Mouse (Mus musculus): ENCODE measurements around the gene Pigg.
"Not testable (repeated sequence)": the region's sequence is repeated elsewhere in the genome, so short reads cannot be mapped to it uniquely, and the experiment has no call there.

Gene Pigg

GRCm38 (mm10) chr5:108312224-108313064, at the start of gene Pigg:
TSS of gene Pigg (plus strand) at chr5:108312609.
- peak; percentile 92 for DNase-seq

GRCm38 (mm10) chr5:108262722-108263121, 49.7 kb upstream of the Pigg start:
- DNase-seq, result peak; percentile 12

GRCm38 (mm10) chr5:108263785-108264184, 48.6 kb upstream of the Pigg start:
- DNase-seq, result not testable (repeated sequence)

GRCm38 (mm10) chr5:108266990-108267389, 45.4 kb upstream of the Pigg start:
- no peak for DNase-seq

GRCm38 (mm10) chr5:108268127-108269062, 44.0 kb upstream of the Pigg start, which contains the start of gene Dr1:
TSS of gene Dr1 (plus strand) at chr5:108268897.
- peak; percentile 85 for DNase-seq

- DNase-seq, result no peak
Measured at GRCm38 (mm10) chr5:108269063-108269810, 43.2 kb upstream of the Pigg start.

- no peak for DNase-seq
Measured at GRCm38 (mm10) chr5:108269811-108270151, 42.6 kb upstream of the Pigg start.

GRCm38 (mm10) chr5:108270415-108270814, 42.0 kb upstream of the Pigg start:
- DNase-seq, result no peak

GRCm38 (mm10) chr5:108271345-108271744, 41.1 kb upstream of the Pigg start:
- not testable (repeated sequence) for DNase-seq

- no peak for DNase-seq
Measured at GRCm38 (mm10) chr5:108286957-108287356, 25.5 kb upstream of the Pigg start.

- no peak for DNase-seq
Measured at GRCm38 (mm10) chr5:108301567-108301966, 10.8 kb upstream of the Pigg start.

- no peak for DNase-seq
Measured at GRCm38 (mm10) chr5:108313065-108313860, 854 bp downstream of the Pigg start.

- no peak for DNase-seq
Measured at GRCm38 (mm10) chr5:108331051-108331450, 18.6 kb downstream of the Pigg start.

GRCm38 (mm10) chr5:108337385-108337784, 25.0 kb downstream of the Pigg start:
- DNase-seq, result no peak

GRCm38 (mm10) chr5:108338049-108338448, 25.6 kb downstream of the Pigg start:
- no peak for DNase-seq

- DNase-seq, result no peak
Measured at GRCm38 (mm10) chr5:108343680-108344170, 31.3 kb downstream of the Pigg start.

- DNase-seq, result no peak
Measured at GRCm38 (mm10) chr5:108345313-108346071, 33.1 kb downstream of the Pigg start.

- no peak for DNase-seq
Measured at GRCm38 (mm10) chr5:108347843-108348242, 35.4 kb downstream of the Pigg start.

- no peak for DNase-seq
Measured at GRCm38 (mm10) chr5:108349511-108350148, 37.2 kb downstream of the Pigg start.

- no peak for DNase-seq
Measured at GRCm38 (mm10) chr5:108354056-108354455, 41.6 kb downstream of the Pigg start.

GRCm38 (mm10) chr5:108357862-108358261, 45.5 kb downstream of the Pigg start:
- DNase-seq, result no peak
